Mouse (Mus musculus) telencephalon, adult 2 months (tissue): ENCODE measurements around the gene Krt80.

Experiments
- DNase-seq: peaks from one replicate; pipeline ENCODE4 v3.0.0-alpha.2; 2011; ENCODE audit warnings: low read depth, low spot score

Gene Krt80

GRCm38 (mm10) chr15:101317814-101318500 is 52.0 kb downstream of the Krt80 start:
- no peak for DNase-seq

- no peak for DNase-seq
These were observed 52.8 kb downstream of the Krt80 start for GRCm38 (mm10) chr15:101316913-101317813.

GRCm38 (mm10) chr15:101316279-101316912 is 53.6 kb downstream of the Krt80 start:
- no peak for DNase-seq

- peak; percentile 84 for DNase-seq
These were observed 54.1 kb downstream of the Krt80 start for GRCm38 (mm10) chr15:101315832-101316231.

GRCm38 (mm10) chr15:101315378-101315777 is 54.6 kb downstream of the Krt80 start:
- DNase-seq, result no peak

GRCm38 (mm10) chr15:101312006-101312405 is 58.0 kb downstream of the Krt80 start:
- DNase-seq, result no peak

GRCm38 (mm10) chr15:101311087-101311770 is 58.7 kb downstream of the Krt80 start:
- DNase-seq, result peak; percentile 93

GRCm38 (mm10) chr15:101309493-101309892 is 60.5 kb downstream of the Krt80 start:
- DNase-seq, result no peak

- DNase-seq, result no peak
These were observed 61.3 kb downstream of the Krt80 start for GRCm38 (mm10) chr15:101308440-101309348.

- no peak for DNase-seq
These were observed 63.5 kb downstream of the Krt80 start for GRCm38 (mm10) chr15:101306459-101306858.

- no peak for DNase-seq
These were observed 66.1 kb downstream of the Krt80 start for GRCm38 (mm10) chr15:101303830-101304229.

- DNase-seq, result no peak
These were observed 67.8 kb downstream of the Krt80 start for GRCm38 (mm10) chr15:101302201-101302600.

GRCm38 (mm10) chr15:101300128-101300527 is 69.8 kb downstream of the Krt80 start:
- no peak for DNase-seq

- DNase-seq, result no peak
These were observed 70.4 kb downstream of the Krt80 start for GRCm38 (mm10) chr15:101299480-101299960.

- no peak for DNase-seq
These were observed 71.4 kb downstream of the Krt80 start for GRCm38 (mm10) chr15:101298550-101298949.

- DNase-seq, result no peak
These were observed 72.0 kb downstream of the Krt80 start for GRCm38 (mm10) chr15:101297988-101298387.
